Mouse (Mus musculus): Measurements from ENCODE around the gene Dnajc1. TPM values are rescaled to one million over a fixed set of nuclear protein-coding genes. Genes with fewer than 3 reads are reported as not detected.

Gene Dnajc1
- total and polyA plus RNA-seq, 3 experiments, result 9.3 to 86.1 (median 14.3) TPM

- Histone ChIP-seq H3K4me1 (ENCODE audit: control insufficient read depth in 1 of 2, insufficient read depth in 2 of 2, low read length in 2 of 2) (peaks cover 2 to 18% of the 10 kb centered on the region in 2 experiments; a peak in 3 of 4 replicates), H3K36me3 (ENCODE audit: control insufficient read depth in 1 of 2, insufficient read depth in 2 of 2, low read length in 2 of 2) (peaks cover 32 to 41% of the 10 kb centered on the region in 2 experiments), H3K4me3 (ENCODE audit: control insufficient read depth in 1 of 2, insufficient read depth in 1 of 2, low read depth in 2 of 2, low read length in 2 of 2) (no peak overlapping the region), H3K79me2 (ENCODE audit: control insufficient read depth, insufficient read depth, low read length, poor library complexity) (no peaks in the 10 kb centered on the region), H3K9ac (ENCODE audit: control insufficient read depth, low read depth, low read length, poor library complexity, severe bottlenecking) (no peak overlapping the region), H3K9me3 (replicated peaks; ENCODE audit: insufficient read depth, low read length) (no peaks in the 10 kb centered on the region), H3K27me3 (ENCODE audit: control insufficient read depth in 1 of 2, insufficient read depth in 2 of 2, low read length in 2 of 2) (no peaks in the 10 kb centered on the region), H3K27ac (ENCODE audit: control insufficient read depth, low read depth, low read length) (no peak overlapping the region)
- no peak for TF ChIP-seq SMC3 (IDR thresholded peaks at IDR 0.05; ENCODE audit: low read depth, low read length)
- TF ChIP-seq E2F4 (IDR thresholded peaks at IDR 0.05; ENCODE audit: borderline replicate concordance, low read depth, low read length), result no peak
- TF ChIP-seq MAFK (IDR thresholded peaks at IDR 0.05; ENCODE audit: borderline replicate concordance, low read depth, low read length), result no peak
- TF ChIP-seq POLR2A (IDR thresholded peaks at IDR 0.05; ENCODE audit: control insufficient read depth in 1 of 2, insufficient read depth in 1 of 2, low read depth in 1 of 2, low read length in 2 of 2, poor library complexity in 1 of 2), result no peak
- no peak for TF ChIP-seq ETS1 (IDR thresholded peaks at IDR 0.05; ENCODE audit: low read depth, low read length)
- no peak for TF ChIP-seq CTCF (IDR thresholded peaks at IDR 0.05 in 2 of 3, conservative IDR thresholded peaks at IDR 0.05 in 1 of 3; ENCODE audit: control insufficient read depth in 1 of 3, insufficient read depth in 1 of 3, low read depth in 2 of 3, low read length in 3 of 3, poor library complexity in 1 of 3, severe bottlenecking in 1 of 3)
- no peak for DNase-seq (ENCODE audit: low read depth, low spot score)
Observed at GRCm38 (mm10) chr2:18183079-18183478, 209.6 kb downstream of the Dnajc1 start.

- Histone ChIP-seq H3K9me3 (replicated peaks; ENCODE audit: insufficient read depth, low read length) (no peaks in the 10 kb centered on the region), H3K4me3 (ENCODE audit: control insufficient read depth in 1 of 2, insufficient read depth in 1 of 2, low read depth in 2 of 2, low read length in 2 of 2) (no peak overlapping the region), H3K9ac (ENCODE audit: control insufficient read depth, low read depth, low read length, poor library complexity, severe bottlenecking) (no peak overlapping the region), H3K36me3 (ENCODE audit: control insufficient read depth in 1 of 2, insufficient read depth in 2 of 2, low read length in 2 of 2) (peaks cover 31 to 33% of the 10 kb centered on the region in 2 experiments), H3K79me2 (ENCODE audit: control insufficient read depth, insufficient read depth, low read length, poor library complexity) (no peaks in the 10 kb centered on the region), H3K27ac (ENCODE audit: control insufficient read depth, low read depth, low read length) (no peak overlapping the region), H3K4me1 (ENCODE audit: control insufficient read depth in 1 of 2, insufficient read depth in 2 of 2, low read length in 2 of 2) (peaks cover 2 to 22% of the 10 kb centered on the region in 2 experiments; a peak in 3 of 4 replicates), H3K27me3 (ENCODE audit: control insufficient read depth in 1 of 2, insufficient read depth in 2 of 2, low read length in 2 of 2) (no peaks in the 10 kb centered on the region)
- TF ChIP-seq ZC3H11A (IDR thresholded peaks at IDR 0.05; ENCODE audit: low read depth, low read length) (no peak), MEF2A (IDR thresholded peaks at IDR 0.05; ENCODE audit: extremely low read depth, insufficient replicate concordance, low read depth, low read length, poor library complexity, severe bottlenecking) (no peak), BHLHE40 (IDR thresholded peaks at IDR 0.05; ENCODE audit: borderline replicate concordance, low read depth, low read length) (no peak)
- DNase-seq (ENCODE audit: low read depth, low spot score), result no peak
Observed at GRCm38 (mm10) chr2:18181631-18182030, 211.0 kb downstream of the Dnajc1 start.

- Histone ChIP-seq H3K4me1 (ENCODE audit: control insufficient read depth in 1 of 2, insufficient read depth in 2 of 2, low read length in 2 of 2) (peaks cover 2 to 28% of the 10 kb centered on the region in 2 experiments; a peak in 3 of 4 replicates), H3K27ac (ENCODE audit: control insufficient read depth, low read depth, low read length) (peak overlapping the region; percentile 29; the same call in 1 of the 2 replicates), H3K79me2 (ENCODE audit: control insufficient read depth, insufficient read depth, low read length, poor library complexity) (no peaks in the 10 kb centered on the region), H3K27me3 (ENCODE audit: control insufficient read depth in 1 of 2, insufficient read depth in 2 of 2, low read length in 2 of 2) (no peaks in the 10 kb centered on the region), H3K36me3 (ENCODE audit: control insufficient read depth in 1 of 2, insufficient read depth in 2 of 2, low read length in 2 of 2) (peaks cover 31 to 38% of the 10 kb centered on the region in 2 experiments), H3K4me3 (ENCODE audit: control insufficient read depth in 1 of 2, insufficient read depth in 1 of 2, low read depth in 2 of 2, low read length in 2 of 2) (no peak overlapping the region), H3K9me3 (replicated peaks; ENCODE audit: insufficient read depth, low read length) (no peaks in the 10 kb centered on the region), H3K9ac (ENCODE audit: control insufficient read depth, low read depth, low read length, poor library complexity, severe bottlenecking) (no peak overlapping the region)
- no peak for TF ChIP-seq ETS1 (IDR thresholded peaks at IDR 0.05; ENCODE audit: low read depth, low read length)
- TF ChIP-seq MYC (IDR thresholded peaks at IDR 0.05; ENCODE audit: low read depth, low read length), result no peak
- TF ChIP-seq RAD21 (IDR thresholded peaks at IDR 0.05; ENCODE audit: low read depth, low read length), result no peak
- peak; percentile 60 for TF ChIP-seq GATA1 (IDR thresholded peaks at IDR 0.05; ENCODE audit: low read depth, low read length)
- no peak for TF ChIP-seq TAL1 (IDR thresholded peaks at IDR 0.05; ENCODE audit: low read length)
- peak; percentile 46 to 70 for TF ChIP-seq EP300 (IDR thresholded peaks at IDR 0.05; ENCODE audit: low read depth in 1 of 2, low read length in 2 of 2)
- TF ChIP-seq NRF1 (IDR thresholded peaks at IDR 0.05; ENCODE audit: insufficient read depth, low read depth, low read length, poor library complexity, severe bottlenecking), result no peak
- peak; percentile 43 for DNase-seq (ENCODE audit: low read depth, low spot score)
Observed at GRCm38 (mm10) chr2:18180323-18180722, 212.3 kb downstream of the Dnajc1 start.

Data from MEL (cell line).